Mouse (Mus musculus) central nervous system, embryonic 11.5 days (tissue): ENCODE results near the gene Nfyb. TPM values are rescaled to one million over a fixed set of nuclear protein-coding genes. Genes with fewer than 3 reads are reported as not detected.

Experiments used
- polyA plus RNA-seq: library from polyadenylated mRNA; depleted of rRNA; stranded (reverse); fragments of >200 nt; gene quantifications from 2 replicates; pipeline ENCODE4 v1.2.3, GENCODE M21; 2012; rRNA removed

Nfyb gene
- polyA plus RNA-seq: 69.1 and 72.5 TPM in 2 replicates

GRCm38 (mm10) chr10:82763840-82764631 is at the start of gene Nfyb:
Gene Nfyb (minus strand): TSS chr10:82764144.

Other genes starting within 250 kb of the Nfyb start
- gene 1190007I07Rik, start 140.9 kb downstream of the Nfyb start, polyA plus RNA-seq: 25.5 and 34.1 TPM in 2 replicates
- gene Tdg, start 134.3 kb downstream of the Nfyb start, polyA plus RNA-seq: 160 and 171 TPM in 2 replicates
- 1.9 and 5.5 TPM in 2 replicates for gene Glt8d2, start 73.5 kb downstream of the Nfyb start, polyA plus RNA-seq
- gene Hcfc2, start 68.0 kb downstream of the Nfyb start, polyA plus RNA-seq: 21.2 and 29.7 TPM in 2 replicates
- gene Txnrd1, start 69.8 kb upstream of the Nfyb start, polyA plus RNA-seq: 117 and 122 TPM in 2 replicates
- gene Eid3, start 102.5 kb upstream of the Nfyb start, polyA plus RNA-seq: 1.5 and 3.4 TPM in 2 replicates
- 4.7 and 8.8 TPM in 2 replicates for gene Chst11, start 221.4 kb upstream of the Nfyb start, polyA plus RNA-seq